Mouse (Mus musculus) olfactory bulb, adult 2 months (tissue): ENCODE measurements around the gene Tmem132b.

Experiments
- CTCF ChIP-seq: fragments of 200-500 bp; IDR thresholded peaks from 2 replicates; pipeline ENCODE4 v1.5.1; 2012; ENCODE audit warnings: low read depth, mild to moderate bottlenecking, low read length, moderate library complexity; ENCODE audit not compliant: insufficient read depth
- POLR2A ChIP-seq: fragments of 200-500 bp; IDR thresholded peaks from 2 replicates; pipeline ENCODE4 v1.6.1; 2012; ENCODE audit warnings: mild to moderate bottlenecking, low read depth, low read length, moderate library complexity; ENCODE audit not compliant: insufficient read depth

GRCm38 (mm10) chr5:125767950-125768349 lies 236.4 kb downstream of the Tmem132b start:
- TF ChIP-seq CTCF (no peak), POLR2A (no peak)
